Mouse (Mus musculus) left cerebral cortex, postnatal 10 days (tissue): Measurements from ENCODE around the gene Hhat. TPM values are rescaled to one million over a fixed set of nuclear protein-coding genes. Genes with fewer than 3 reads are reported as not detected.

Source experiments
- DNase-seq, 2 experiments: peaks; one replicate each; pipeline ENCODE4 v3.0.0; 2021 to 2022; ENCODE audit warnings: low spot score in 2 of 2, mixed read lengths in 1 of 2; ENCODE audit errors: extremely low spot score in 1 of 2
- intact Hi-C: fragments of 180-260 bp; cut with DNase I; formaldehyde crosslinking; loops from one replicate; pipeline ENCODE4 v1.15.1; 2025
- total RNA-seq, 2 experiments: library from RNA; stranded (reverse); gene quantifications; 2 replicates each; pipeline ENCODE4 v1.2.3; 2021

Gene Hhat
- total RNA-seq, 2 experiments from 2014 or later: 1.7 to 1.8 TPM

- DNase-seq: no peak
- intact Hi-C loops: no loop called here
Observed at GRCm38 (mm10) chr1:192692982-192693381, 78.0 kb downstream of the Hhat start.

- DNase-seq: no peak
- intact Hi-C loops: no loop called here
Observed at GRCm38 (mm10) chr1:192682219-192682951, 88.6 kb downstream of the Hhat start.

GRCm38 (mm10) chr1:192677236-192677635 lies 93.8 kb downstream of the Hhat start:
- intact Hi-C loops: no loop called here
- no peak for DNase-seq

- DNase-seq: no peak
- intact Hi-C loops: no loop called here
Observed at GRCm38 (mm10) chr1:192663608-192664007, 107.4 kb downstream of the Hhat start.

DNA sequence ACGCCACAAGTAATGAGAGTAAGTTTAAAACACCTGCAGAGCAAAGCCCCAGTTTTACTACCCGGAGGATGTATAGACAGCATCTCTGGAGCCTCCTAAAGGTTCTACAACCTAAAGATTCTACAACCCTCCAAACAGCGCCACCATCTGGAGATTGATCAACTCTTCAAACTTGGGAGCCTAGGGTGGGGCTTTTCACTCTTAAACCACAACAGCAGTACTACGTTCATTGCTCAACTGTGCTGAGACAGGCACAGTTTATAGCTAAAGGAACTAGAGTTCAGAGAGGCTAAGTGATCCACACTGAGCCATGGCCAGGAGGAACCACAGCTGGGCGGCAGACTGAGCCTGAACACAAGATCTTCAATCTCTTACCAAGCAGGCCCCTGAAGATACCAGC lies 107.9 kb downstream of the Hhat start:
- intact Hi-C loops: no loop called here
- DNase-seq: no peak

- intact Hi-C loops: no loop called here
- no peak for DNase-seq
Observed at GRCm38 (mm10) chr1:192661612-192662011, 109.4 kb downstream of the Hhat start.

- intact Hi-C loops: no loop called here
- no peak for DNase-seq
Observed at GRCm38 (mm10) chr1:192657417-192657816, 113.6 kb downstream of the Hhat start.

DNA sequence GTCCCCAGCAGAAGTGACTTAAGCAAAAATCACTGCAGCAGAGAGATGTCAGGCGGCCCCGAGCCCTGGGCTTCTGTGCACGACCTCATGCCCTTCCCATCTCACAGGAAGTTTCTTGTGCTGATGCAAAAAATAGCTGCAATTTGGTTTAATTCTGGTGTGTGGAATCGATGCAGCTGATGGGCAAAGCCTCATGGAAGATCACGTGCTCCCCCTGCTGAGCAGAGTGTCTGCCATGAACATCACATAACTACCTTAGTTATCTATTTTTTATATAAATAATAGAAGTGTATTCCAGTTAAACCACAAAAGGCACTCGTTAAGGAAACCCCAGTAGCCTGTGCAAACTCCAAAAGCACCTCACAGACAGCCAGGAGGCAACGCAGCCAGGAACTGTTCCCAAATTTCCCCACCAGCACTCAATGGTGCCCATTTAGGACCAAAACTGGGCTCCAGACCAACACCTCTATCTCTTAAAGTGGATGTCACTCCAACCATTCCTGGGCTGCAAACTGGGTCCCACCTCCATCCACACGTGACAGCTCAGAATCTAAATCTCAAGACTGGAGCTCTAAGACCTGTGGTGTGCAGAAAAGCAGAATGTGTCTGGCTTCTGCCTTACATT lies 118.9 kb downstream of the Hhat start:
- DNase-seq: no peak
- intact Hi-C loops: no loop called here

DNA sequence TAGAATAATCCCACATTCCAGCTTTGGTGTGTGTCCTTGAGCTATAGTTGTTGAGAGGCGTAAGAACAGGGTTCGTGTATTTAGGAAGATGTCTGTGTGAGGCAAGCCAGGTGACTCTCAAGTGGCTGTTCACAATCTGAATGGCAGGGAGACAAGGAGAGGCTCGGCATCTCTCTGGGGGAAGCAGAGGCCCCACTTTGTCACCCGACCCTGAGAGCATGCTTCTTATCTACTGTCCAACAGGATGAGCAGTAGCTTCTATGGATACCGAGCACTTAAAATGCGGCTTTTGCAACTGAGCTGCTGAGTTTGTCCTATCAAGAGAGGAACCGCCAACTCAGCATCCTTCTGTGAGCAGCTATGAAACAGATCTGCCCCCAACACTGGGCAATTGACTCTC lies 120.4 kb downstream of the Hhat start:
- intact Hi-C loops: no loop called here
- no peak for DNase-seq

GRCm38 (mm10) chr1:192650023-192650422 lies 121.0 kb downstream of the Hhat start:
- intact Hi-C loops: no loop called here
- no peak for DNase-seq

- no peak for DNase-seq
- intact Hi-C loops: loop anchor here (5.0 kb wide), 1 partner anchor 37 kb away; no protein-coding TSS in a partner anchor
Observed at GRCm38 (mm10) chr1:192649233-192649632, 121.8 kb downstream of the Hhat start.

DNA sequence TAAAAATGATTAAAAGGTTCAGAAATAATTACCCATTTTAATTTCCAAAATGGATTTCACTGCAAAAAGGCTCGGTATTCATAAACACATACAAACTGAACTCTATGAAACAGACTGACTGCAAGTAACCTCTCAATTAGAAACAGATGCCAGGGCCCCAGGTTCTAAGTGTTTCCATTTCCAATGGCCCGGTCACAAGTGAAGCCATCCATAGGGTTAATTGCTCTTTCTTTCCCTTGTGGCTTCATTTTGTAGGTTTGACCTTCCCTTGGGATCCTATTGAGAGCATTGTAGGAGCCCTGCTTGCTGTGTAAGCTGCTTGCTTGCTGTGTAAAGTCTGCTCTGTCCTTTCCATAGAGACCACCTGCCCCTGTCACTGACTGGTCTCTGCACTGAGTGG lies 123.7 kb downstream of the Hhat start:
- intact Hi-C loops: loop anchor here (5.0 kb wide), 1 partner anchor 35 kb away; no protein-coding TSS in a partner anchor
- no peak for DNase-seq

GRCm38 (mm10) chr1:192642126-192642525 lies 128.9 kb downstream of the Hhat start:
- intact Hi-C loops: no loop called here
- DNase-seq: no peak

GRCm38 (mm10) chr1:192639175-192639574 lies 131.8 kb downstream of the Hhat start:
- DNase-seq: no peak
- intact Hi-C loops: no loop called here

DNA sequence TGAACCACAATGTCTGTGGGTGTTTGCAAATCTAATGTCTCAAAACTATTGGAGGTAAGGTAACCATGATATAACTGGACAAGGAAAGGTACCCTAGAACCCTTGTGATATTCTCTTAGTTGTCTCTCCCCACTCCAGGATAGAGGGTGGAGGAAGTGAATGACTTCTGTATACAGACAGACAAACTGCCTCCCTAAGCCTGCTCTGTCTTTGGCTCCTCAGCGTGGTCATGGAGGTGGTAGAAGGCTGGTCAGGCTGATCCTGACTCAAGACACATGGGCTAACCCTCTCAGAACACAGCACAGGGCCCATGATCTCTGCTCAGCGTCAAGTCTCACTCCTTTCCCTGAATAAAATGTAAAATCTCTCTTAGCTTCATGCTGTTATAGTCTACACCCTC lies 149.2 kb downstream of the Hhat start:
- intact Hi-C loops: no loop called here
- no peak for DNase-seq

GRCm38 (mm10) chr1:192613271-192613670 lies 157.8 kb downstream of the Hhat start:
- intact Hi-C loops: loop anchor here (5.0 kb wide), 1 partner anchor 34 kb away; no protein-coding TSS in a partner anchor

DNA sequence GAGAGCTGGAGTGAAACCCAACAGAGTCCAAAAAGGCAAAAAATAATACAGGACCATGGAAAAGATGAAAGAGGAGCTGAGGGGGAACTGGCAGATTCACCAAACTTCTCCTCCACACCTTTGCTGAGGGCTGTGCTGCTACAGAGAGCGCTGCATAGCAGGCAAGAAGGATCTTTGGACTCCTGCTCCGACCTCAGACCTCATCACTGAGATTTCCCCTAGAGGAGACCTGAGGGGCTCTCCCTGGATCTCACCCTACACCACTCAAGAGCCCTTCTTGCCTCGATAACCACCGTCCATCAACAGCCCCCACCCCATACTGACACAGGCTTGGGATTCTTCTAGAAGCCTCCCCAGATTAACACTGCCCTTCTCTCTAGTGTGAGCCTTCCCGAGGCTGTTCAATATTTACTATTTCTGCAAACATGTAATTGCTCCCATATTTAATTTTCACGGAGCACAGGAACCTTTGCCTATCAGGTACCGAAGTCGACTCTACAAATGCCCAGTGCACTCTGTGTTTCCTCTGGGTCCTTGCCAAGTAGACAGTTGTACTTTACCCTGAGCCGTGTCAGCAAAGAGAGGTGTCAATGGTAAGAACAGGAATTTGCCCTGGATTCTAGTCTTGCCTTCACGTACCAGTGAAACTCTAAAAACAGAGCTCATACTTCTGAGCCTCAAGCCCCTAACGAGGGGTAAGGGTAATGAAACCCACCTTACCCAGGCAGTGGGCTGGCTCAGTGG lies 158.9 kb downstream of the Hhat start:
- DNase-seq: no peak
- intact Hi-C loops: loop anchor here (5.0 kb wide), 1 partner anchor 35 kb away; no protein-coding TSS in a partner anchor

More at GRCm38 (mm10) chr1:192613271-192613670, 157.8 kb downstream of the Hhat start:
- no peak for DNase-seq

DNA sequence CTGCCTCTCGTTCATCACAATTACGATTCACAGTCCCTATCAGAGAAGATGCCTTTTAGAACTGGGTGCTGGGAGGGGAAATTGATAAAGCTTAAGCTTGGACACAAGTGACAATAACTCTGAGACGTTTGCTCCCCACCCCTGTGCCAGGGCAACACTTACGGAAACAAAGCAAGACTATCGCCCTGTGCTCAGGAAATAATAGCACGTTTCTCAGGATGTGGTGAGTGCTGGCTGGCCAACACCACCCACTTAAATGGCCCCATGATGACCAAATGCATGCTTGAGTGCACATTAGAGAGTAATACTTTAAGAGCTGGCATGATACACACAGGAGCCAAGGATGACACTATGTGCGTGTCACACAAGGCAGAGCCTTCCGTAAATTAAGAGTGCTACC lies 164.1 kb downstream of the Hhat start:
- intact Hi-C loops: no loop called here
- DNase-seq: no peak

DNA sequence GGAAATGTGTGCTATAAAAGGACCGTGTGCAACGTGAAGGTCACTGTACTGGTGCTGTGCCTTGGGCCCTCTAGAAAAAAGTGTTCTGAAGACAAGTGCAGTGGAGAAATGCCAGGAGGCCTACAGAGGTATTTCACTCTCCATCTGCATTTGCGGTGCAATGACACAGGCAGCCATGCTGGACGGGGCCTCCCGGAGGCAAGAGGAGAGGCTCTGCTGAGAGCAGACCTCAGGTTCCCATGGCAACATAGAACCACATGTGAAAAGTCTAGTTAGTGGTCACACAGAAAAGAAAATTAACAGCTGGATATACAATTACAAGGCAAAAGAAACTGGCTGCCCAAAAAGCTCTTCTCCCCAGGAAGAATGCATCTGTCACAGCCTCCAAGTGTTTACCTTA lies 166.6 kb downstream of the Hhat start:
- no peak for DNase-seq
- intact Hi-C loops: no loop called here

- no peak for DNase-seq
- intact Hi-C loops: no loop called here
Observed at GRCm38 (mm10) chr1:192603556-192603955, 167.5 kb downstream of the Hhat start.
